Mouse (Mus musculus): ENCODE measurements around the gene Ubc. TPM values are rescaled to one million over a fixed set of nuclear protein-coding genes. Genes with fewer than 3 reads are reported as not detected.
"Not testable (repeated sequence)": the region's sequence is repeated elsewhere in the genome, so short reads cannot be mapped to it uniquely, and the experiment has no call there.

The Ubc gene
- total RNA-seq (2018; cell fraction: chromatin; rRNA removed), result 100 to 1,000 TPM in 23 of 26 experiments, 10 to 100 TPM in 3; 63.9 to 507 (median 213) TPM
- 1,000 to 10,000 TPM in 21 of 26 experiments, 100 to 1,000 TPM in 5; 601 to 2,041 (median 1,305) TPM for total RNA-seq (2018; cell fraction: cytosol; rRNA removed)
- total RNA-seq (2018; cell fraction: nucleus; rRNA removed), result 100 to 1,000 TPM; 220 to 953 (median 671) TPM
- polyA plus RNA-seq (2018), result 431 to 1,072 TPM (median 940 TPM) in 3 replicates

DNA sequence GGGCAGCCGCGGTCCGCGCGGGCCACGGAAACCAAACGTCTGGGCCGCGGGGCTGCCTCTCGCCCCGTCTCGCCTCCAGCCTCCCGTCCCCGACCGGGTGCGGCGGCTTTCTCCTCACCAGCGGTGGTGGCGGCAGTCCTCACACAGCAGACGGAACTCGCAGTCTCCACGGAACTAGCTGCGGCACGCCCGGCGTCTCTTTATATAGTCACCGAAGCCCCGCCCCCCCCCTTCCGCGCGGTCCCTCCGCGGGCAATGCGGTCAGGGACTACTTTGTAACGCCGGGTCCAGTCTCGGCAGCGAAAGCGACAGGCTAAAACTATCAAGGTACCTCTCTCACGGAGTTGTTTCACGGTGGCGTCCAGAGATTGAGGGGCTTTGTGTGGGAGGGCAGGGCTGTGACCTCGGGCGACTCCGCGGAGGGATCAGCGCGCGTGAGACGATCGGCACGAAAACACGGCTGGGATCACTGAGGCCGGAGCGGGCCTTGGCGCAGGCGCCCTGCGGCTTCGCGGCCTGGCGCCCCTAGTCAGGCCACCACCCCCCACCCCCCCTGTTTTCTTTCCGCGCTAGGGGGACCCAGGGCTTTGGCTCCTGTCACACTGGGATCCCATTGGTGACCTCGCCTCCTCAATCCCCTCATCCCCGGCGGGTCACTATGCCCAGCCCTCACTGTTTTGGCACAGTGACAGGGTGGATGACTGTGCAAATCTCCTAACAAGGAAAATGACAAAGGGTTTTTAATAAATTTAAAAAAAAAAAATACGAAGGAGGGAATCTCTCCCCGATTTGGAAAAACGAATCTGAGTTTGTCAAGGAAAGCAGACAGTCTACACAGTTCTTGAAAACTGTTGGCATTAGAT is at the start of gene Ubc:
TSS of gene Ubc (minus strand) at position 624 of the 863 bp plus-strand sequence.
- Histone ChIP-seq H3K36me3 (ENCODE audit: inconsistent target) (peaks cover 7% of the 10 kb centered on the region), H3K79me2 (ENCODE audit: inconsistent target) (peaks cover 50% of the 10 kb centered on the region), H3K27ac (peak within 1 kb of the TSS; percentile 100), H3K4me3 (ENCODE audit: inconsistent target) (peak within 1 kb of the TSS; percentile 94)
- WGBS (ENCODE audit: missing documents), result 0% methylated on average over 49 of the region's 69 CpGs

- H3K4me3 ChIP-seq (ENCODE audit: inconsistent target); H3K27ac ChIP-seq: not testable (repeated sequence)
- WGBS (ENCODE audit: missing documents), result 47% methylated on average over 12 of the region's 15 CpGs
- Histone ChIP-seq H3K79me2 (ENCODE audit: inconsistent target) (peaks cover 17% of the 10 kb centered on the region), H3K36me3 (ENCODE audit: inconsistent target) (peaks cover 13% of the 10 kb centered on the region; the same call in 1 of the 2 replicates)
These were observed 44.3 kb upstream of the Ubc start for GRCm38 (mm10) chr5:125434347-125434746.

DNA sequence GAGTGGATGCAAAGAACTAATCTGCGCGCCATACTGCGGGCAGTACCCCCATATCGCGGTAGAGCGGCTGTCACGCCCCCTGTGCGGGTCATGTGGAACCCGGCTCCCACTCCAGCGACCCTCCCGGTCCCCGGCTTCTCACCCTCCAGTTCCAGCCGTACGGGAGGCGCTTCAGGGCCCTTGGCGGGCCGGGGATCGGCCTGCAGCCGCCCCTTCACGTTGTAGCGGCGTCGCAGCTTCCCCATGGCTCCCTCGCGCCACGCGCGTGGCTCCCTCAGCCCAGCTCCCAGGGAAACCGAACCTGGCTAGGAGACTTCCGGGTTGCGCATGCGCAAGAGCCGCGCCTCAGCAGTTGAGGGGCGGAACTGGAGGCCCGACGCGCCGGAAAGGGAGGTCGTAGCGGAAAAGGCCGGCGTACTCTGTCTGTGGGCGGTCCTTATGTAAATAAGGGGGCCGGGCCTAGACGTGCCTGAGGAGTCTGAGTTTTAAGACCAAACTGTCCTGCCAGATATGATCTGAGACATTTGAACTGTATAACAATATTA is 43.9 kb upstream of the Ubc start, which contains the start of gene Dhx37:
TSS of gene Dhx37 (minus strand) at position 329 of the 545 bp plus-strand sequence.
- peak within 1 kb of the TSS; percentile 77 for H3K4me3 ChIP-seq (ENCODE audit: inconsistent target)
- peak within 1 kb of the TSS; percentile 25 for H3K27ac ChIP-seq
- WGBS (ENCODE audit: missing documents), result 1% methylated on average over 44 of the region's 46 CpGs
- H3K36me3 ChIP-seq (ENCODE audit: inconsistent target), result peaks cover 18% of the 10 kb centered on the region; the same call in 1 of the 2 replicates
- H3K79me2 ChIP-seq (ENCODE audit: inconsistent target), result peaks cover 17% of the 10 kb centered on the region

- Histone ChIP-seq H3K79me2 (ENCODE audit: inconsistent target) (peaks cover 17% of the 10 kb centered on the region), H3K36me3 (ENCODE audit: inconsistent target) (peaks cover 32% of the 10 kb centered on the region)
- not testable (repeated sequence) for H3K4me3 ChIP-seq (ENCODE audit: inconsistent target); H3K27ac ChIP-seq
- WGBS (ENCODE audit: missing documents), result 93% methylated on average over 2 of the region's 2 CpGs
These were observed 42.3 kb upstream of the Ubc start for GRCm38 (mm10) chr5:125432324-125432723.

- Histone ChIP-seq H3K27ac (no peak overlapping the region), H3K79me2 (ENCODE audit: inconsistent target) (no peaks in the 10 kb centered on the region), H3K36me3 (ENCODE audit: inconsistent target) (peaks cover 88% of the 10 kb centered on the region), H3K4me3 (ENCODE audit: inconsistent target) (no peak overlapping the region)
- 97% methylated on average over 10 of the region's 10 CpGs for WGBS (ENCODE audit: missing documents)
These were observed 36.3 kb upstream of the Ubc start for GRCm38 (mm10) chr5:125426343-125426742.

DNA sequence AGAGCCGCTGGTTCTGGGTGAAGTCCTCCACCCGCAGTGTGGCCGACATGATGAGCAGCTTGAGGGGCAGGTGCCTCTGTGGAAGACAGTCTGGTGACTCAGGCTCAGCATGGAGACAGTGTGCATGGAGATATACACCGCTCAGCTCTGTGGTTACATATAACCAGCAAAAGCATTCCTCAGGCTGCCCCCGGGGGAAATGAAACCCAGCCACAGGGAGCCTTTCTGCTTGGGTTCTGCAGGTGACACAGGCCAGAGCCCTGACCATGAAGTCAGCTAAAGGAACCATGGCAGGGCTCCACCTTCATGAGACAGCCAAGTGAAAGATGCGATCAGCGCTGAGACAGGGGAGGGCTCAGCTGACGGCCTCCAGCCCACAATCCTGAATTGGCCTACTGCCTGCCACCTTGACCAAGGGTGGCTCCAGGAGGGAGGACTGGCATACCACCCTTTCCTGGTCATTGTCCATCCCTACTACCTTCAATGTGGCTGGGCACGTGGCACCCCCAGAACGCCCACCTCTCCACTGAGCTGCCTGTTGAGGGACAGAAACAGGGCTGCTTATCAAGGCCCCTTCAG is 35.8 kb upstream of the Ubc start:
- Histone ChIP-seq H3K27ac (no peak overlapping the region), H3K36me3 (ENCODE audit: inconsistent target) (peaks cover 94% of the 10 kb centered on the region), H3K4me3 (ENCODE audit: inconsistent target) (no peak overlapping the region), H3K79me2 (ENCODE audit: inconsistent target) (no peaks in the 10 kb centered on the region)
- WGBS (ENCODE audit: missing documents), result 77% methylated on average over 10 of the region's 10 CpGs

DNA sequence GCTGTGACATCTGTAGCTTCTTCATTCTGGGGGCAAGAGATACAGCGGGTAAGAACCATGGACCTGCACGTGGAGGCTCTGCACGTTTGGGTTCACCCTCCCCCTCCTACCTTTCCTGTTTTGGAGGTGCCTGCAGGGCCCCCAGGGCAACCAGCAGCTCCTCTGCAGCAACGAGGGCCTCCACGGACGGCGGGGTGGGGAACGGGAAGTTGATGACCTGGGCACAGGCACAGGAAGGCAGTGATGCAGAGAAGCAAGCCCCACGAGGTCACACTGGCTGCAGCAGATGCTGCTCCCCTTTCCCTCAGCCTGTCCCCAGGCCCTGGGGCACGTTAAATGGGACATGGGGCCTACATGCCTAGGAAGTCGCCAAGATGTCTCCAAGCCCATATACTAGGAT is 29.1 kb upstream of the Ubc start:
- WGBS (ENCODE audit: missing documents), result 37% methylated on average over 11 of the region's 11 CpGs

DNA sequence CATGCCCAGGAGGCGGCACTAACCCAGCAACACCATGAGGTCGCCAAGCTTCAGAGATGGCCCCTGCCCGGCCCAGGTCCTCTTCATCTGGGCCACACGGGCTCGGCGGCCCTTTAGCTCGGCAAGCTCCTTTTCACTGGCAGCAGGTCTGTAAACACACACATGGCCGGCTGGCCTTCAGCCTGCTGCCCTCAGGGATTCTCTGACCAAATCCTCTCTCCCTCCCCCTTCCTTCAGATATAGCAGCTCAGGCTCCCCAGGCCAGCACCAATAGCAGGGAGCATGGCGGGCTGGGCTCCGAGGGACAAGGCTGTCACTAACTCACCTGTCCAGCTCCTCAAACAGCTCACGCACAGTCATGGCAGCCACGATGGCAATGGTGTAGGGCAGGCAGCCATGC is 28.6 kb upstream of the Ubc start:
- H3K79me2 ChIP-seq (ENCODE audit: inconsistent target), result no peaks in the 10 kb centered on the region
- no peak overlapping the region for H3K27ac ChIP-seq
- WGBS (ENCODE audit: missing documents), result 82% methylated on average over 7 of the region's 12 CpGs
- H3K4me3 ChIP-seq (ENCODE audit: inconsistent target), result no peak overlapping the region
- H3K36me3 ChIP-seq (ENCODE audit: inconsistent target), result peaks cover 86% of the 10 kb centered on the region

More for the DNA sequence above, 29.1 kb upstream of the Ubc start:
- no peak overlapping the region for H3K4me3 ChIP-seq (ENCODE audit: inconsistent target)
- H3K27ac ChIP-seq, result no peak overlapping the region
- H3K36me3 ChIP-seq (ENCODE audit: inconsistent target), result peaks cover 91% of the 10 kb centered on the region
- H3K79me2 ChIP-seq (ENCODE audit: inconsistent target), result no peaks in the 10 kb centered on the region

DNA sequence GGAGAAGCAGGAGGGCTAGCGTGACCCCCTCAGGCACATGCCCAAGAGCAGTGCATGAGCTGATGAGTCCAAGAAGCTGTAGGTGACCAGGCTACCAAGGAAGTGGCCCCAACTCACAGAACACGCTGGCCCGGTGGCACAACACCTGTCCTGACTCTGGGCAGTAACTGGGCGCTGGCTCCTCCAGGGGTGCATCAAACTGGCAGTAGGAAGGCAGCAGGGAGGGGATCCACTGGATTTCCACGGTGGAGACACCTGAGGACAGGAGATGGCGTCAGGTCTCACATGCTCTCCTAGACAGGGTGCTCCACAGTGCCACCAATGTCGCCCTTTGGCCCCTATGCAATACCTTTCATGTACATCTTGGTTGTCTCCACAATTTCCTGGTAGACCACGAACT is 26.2 kb upstream of the Ubc start:
- Histone ChIP-seq H3K27ac (no peak overlapping the region), H3K36me3 (ENCODE audit: inconsistent target) (peaks cover 62% of the 10 kb centered on the region), H3K79me2 (ENCODE audit: inconsistent target) (no peaks in the 10 kb centered on the region), H3K4me3 (ENCODE audit: inconsistent target) (no peak overlapping the region)
- WGBS (ENCODE audit: missing documents), result 93% methylated on average over 8 of the region's 8 CpGs

- Histone ChIP-seq H3K4me3 (ENCODE audit: inconsistent target) (no peak overlapping the region), H3K36me3 (ENCODE audit: inconsistent target) (peaks cover 42% of the 10 kb centered on the region), H3K79me2 (ENCODE audit: inconsistent target) (no peaks in the 10 kb centered on the region), H3K27ac (no peak overlapping the region)
- WGBS (ENCODE audit: missing documents), result 90% methylated on average over 4 of the region's 4 CpGs
These were observed 23.8 kb upstream of the Ubc start for GRCm38 (mm10) chr5:125413763-125414162.

- not testable (repeated sequence) for H3K79me2 ChIP-seq (ENCODE audit: inconsistent target); H3K4me3 ChIP-seq (ENCODE audit: inconsistent target); H3K27ac ChIP-seq
- peaks cover 31% of the 10 kb centered on the region for H3K36me3 ChIP-seq (ENCODE audit: inconsistent target)
- 94% methylated on average over 5 of the region's 8 CpGs for WGBS (ENCODE audit: missing documents)
These were observed 22.5 kb upstream of the Ubc start for GRCm38 (mm10) chr5:125412536-125412935.

- Histone ChIP-seq H3K36me3 (ENCODE audit: inconsistent target) (peaks cover 26% of the 10 kb centered on the region), H3K27ac (no peak overlapping the region), H3K79me2 (ENCODE audit: inconsistent target) (no peaks in the 10 kb centered on the region), H3K4me3 (ENCODE audit: inconsistent target) (no peak overlapping the region)
- WGBS (ENCODE audit: missing documents), result 80% methylated on average over 4 of the region's 5 CpGs
These were observed 22.0 kb upstream of the Ubc start for GRCm38 (mm10) chr5:125411972-125412530.

DNA sequence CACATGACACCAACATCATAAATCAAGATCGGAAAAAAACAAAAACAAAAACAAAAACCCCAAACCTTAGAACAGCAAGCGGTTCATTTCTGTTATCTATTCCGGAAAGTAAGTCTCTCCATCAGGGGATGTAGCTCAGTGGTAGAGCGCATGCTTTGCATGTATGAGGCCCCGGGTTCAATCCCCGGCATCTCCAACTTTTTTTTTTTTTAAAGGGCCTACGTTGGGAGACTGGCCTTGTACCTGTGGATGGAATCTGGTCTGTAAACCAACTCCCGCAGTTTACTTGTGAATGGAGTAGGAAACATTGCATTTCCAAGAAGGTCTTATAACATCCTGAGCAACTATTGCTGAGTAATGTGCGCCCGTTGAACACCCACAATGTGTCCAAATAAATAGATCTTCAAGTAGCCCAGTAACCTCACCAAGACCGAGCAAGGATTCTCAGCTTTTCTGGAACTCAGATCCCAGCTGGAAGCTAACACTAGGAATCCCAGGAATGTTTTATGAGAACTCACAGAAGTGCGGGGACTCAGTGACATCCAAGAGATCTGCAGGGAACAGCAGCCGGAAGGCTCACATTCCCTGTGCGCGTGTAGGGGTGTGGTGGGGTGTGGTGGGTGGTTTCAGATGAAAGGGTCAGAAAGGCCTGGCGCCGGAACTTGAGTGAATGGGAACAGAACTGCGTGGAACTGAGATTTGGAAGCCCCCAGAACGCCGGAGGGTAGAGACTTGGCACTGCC is 19.5 kb upstream of the Ubc start:
- Histone ChIP-seq H3K4me3 (ENCODE audit: inconsistent target) (peak overlapping the region; percentile 24), H3K27ac (peak overlapping the region; percentile 63), H3K79me2 (ENCODE audit: inconsistent target) (no peaks in the 10 kb centered on the region), H3K36me3 (ENCODE audit: inconsistent target) (peaks cover under 1% of the 10 kb centered on the region)
- WGBS (ENCODE audit: missing documents), result 60% methylated on average over 18 of the region's 20 CpGs

DNA sequence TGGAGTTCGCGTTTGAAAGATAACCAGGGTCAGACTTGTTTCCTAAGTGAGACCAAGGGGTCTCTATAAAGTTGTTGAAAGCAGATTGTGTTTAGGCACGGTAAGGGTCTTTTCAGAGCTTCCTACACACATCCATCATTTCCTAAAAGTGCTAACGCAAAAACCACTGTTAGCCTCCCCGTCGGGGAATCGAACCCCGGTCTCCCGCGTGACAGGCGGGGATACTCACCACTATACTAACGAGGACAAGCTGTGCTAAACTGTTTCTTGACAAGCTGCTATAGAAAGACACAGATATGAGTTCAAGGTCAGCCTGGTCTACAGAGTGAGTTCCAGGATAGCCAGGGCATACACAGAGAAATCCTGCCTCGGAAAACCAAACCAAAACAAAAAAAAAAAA is 18.8 kb upstream of the Ubc start:
- Histone ChIP-seq H3K4me3 (ENCODE audit: inconsistent target) (peak overlapping the region; percentile 24), H3K36me3 (ENCODE audit: inconsistent target) (no peaks in the 10 kb centered on the region), H3K79me2 (ENCODE audit: inconsistent target) (no peaks in the 10 kb centered on the region), H3K27ac (peak overlapping the region; percentile 63)
- WGBS (ENCODE audit: missing documents), result 13% methylated on average over 13 of the region's 13 CpGs

All from macrophage (primary cell).